Mouse (Mus musculus) naive thymus-derived CD4-positive, alpha-beta T cell, adult 5 months (primary cell): ENCODE measurements around the gene Dnm1. TPM values are rescaled to one million over a fixed set of nuclear protein-coding genes. Genes with fewer than 3 reads are reported as not detected.

Experiments used
- polyA plus RNA-seq: library from polyadenylated mRNA; unstranded; fragments of 100-300 nt; shearing (Covaris generic); gene quantifications from one replicate; pipeline ENCODE4 v1.2.1, GENCODE M21; 2017

Dnm1 gene
- polyA plus RNA-seq = not detected

DNA sequence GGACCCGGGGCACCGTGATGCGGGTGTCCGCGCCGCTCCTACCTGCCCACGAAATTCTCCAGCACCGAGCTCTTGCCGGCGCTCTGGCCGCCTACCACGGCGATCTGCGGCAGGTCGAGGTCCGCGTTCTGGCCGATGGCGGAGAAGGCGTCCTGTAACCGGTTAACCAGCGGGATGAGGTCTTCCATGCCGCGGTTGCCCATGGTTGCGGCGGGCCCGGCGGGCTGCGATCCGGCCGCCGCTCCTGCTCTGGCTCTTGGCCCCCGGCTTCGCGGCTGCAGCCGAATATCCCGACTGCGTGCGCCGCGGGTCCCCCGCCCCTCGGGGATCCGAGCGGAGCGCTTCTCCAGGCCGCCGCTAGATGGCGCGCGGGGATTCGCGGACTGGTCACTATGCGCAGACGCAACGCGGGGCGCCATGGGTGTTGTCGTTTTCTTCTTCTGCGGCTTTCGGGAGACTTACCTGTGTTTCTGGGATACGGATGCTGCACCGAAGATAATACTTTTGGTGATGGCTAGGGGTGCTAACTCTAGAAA, at the start of gene Dnm1:
Gene Dnm1, minus strand, starts transcription at position 332 of the 536 bp plus-strand sequence.

DNA sequence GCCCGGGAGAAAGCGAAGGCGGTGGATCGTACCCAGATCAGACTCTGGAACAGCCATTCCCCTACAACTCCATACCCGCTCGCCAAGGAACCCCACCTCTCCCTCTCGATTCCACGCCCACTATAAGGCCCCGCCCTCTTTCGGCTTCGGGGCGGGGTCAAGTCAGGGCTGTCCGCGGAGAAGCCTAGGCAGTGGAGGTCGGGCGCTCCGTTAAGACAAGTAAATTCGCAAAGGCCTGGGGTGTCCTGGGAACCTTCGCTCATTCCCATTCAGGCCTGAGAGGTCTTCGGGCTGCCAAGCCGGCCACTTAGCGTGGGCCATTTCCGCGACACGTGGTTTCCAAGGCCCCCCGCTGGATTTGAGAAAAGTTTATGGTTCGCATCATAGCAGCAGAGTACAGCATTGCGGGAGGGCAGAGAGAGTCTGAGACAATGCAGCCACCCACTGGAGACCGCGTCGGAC, 42.4 kb upstream of the Dnm1 start, which contains the start of gene Ptges2:
Gene Ptges2, plus strand, starts transcription at position 413 of the 462 bp plus-strand sequence.

DNA sequence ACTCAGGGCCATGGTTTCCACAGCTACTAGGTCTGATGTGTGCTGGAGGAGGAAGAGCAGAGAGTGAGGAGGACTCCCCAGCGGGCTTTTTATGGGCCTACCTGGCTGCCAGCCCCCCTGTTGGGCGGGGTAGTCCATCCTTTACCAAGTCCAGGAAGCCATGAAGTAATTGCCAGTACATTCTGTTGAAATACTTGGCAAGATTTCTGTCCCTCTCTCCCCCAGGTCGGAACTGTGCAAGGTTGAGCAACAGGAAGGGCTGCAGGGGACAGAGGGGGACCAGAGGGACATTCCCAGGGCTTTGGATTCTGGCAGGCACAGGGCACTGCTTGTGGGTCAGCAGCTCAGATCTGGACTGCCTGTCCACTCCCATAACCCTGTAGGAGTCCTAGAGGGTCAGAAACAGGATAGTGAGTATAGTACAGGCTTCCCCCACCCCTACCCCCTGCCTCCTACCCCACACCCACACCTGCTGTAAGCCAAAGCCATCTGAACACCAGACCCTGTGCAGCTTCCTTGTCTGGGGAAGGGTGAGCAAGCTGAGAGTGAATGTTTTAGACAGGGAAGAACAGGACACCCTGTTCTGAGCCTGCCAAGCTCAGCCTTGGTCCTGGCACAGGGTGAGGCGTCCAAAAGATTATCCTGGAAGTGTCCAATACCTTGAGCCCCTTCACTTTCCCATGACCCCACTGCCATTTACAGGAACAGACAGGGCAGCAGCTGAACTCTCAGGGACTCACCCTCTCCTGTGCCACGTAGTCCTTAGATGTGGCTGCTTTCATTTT, 34.8 kb upstream of the Dnm1 start, which contains the start of gene Lcn2:
Gene Lcn2, minus strand, starts transcription at position 547 of the 785 bp plus-strand sequence.

GRCm38 (mm10) chr2:32381775-32382223, 28.7 kb upstream of the Dnm1 start, which contains the start of gene 1110008P14Rik:
TSS of gene 1110008P14Rik (minus strand) at chr2:32381938.

DNA sequence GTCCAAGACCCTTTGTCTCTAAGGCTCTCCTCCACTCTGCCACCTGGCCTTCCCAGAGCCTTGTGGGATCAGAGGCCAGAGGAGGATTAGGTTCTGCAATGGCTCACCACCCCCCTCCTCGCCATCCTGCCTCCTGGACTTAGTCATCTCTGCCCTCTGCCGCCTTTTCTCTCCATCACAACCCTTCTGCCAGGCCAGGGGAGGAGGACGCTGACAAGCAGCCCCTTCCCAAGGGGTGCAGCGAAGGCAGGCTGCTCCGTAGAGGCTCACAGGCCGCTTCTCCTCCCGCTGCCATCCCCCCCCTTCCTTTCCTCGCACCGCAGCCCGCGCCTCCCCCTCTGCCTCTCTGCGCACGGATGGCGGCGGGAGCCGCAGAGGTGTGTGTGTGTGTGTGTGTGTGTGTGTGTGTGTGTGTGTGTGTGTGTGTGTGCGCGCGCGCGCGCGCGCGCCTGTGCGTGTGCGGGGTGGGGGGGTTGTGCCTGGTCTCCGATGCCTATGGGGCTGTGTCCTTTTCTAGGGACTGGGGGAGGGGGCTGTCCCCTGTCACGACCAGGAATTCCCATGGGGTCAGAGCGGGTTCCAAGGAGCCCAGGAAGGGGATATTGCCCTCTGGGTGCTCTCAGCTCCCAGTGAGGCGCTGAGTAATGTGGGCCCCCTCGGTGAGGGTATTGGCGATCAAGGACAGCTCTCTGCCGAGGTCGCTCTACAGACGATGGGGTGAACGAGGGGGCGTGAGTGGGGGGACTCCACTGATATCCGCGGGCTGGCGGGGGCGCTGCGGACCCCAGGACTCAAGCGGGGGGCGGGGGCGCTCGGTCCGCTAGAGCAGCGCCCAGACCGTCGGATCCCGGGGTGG, 759 bp downstream of the Dnm1 start, which contains the start of gene Ciz1:
Gene Ciz1, plus strand, starts transcription at position 177 of the 856 bp plus-strand sequence.

GRCm38 (mm10) chr2:32287923-32288367, 65.2 kb downstream of the Dnm1 start, which contains the start of gene Swi5:
TSS of gene Swi5 (minus strand) at chr2:32288075.

DNA sequence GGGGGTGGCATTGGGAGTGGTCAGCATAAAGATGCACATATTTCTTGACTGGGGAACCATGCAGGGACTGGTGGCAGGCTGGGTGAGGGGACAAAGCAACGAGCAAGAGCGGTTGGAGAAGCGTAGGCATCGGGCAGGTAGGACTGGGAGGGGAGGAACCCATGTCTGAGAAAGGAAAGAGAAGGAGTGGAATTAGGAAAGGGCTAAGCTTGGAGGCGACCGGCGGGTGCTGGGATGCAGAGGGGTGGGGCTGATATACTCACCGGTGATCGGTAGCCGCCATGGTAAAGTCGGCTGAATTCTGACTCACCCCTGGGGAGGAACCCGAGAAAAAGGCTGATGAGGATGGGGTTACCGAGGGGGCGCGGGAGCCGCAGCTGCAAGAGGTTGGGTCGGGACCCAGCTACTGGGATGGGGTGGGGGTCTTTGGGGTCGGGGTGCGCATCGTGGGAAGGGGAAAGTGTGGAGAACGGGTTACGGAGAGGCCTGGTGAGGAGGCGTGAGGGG, 65.8 kb downstream of the Dnm1 start, which contains the start of gene Golga2:
Gene Golga2, plus strand, starts transcription at position 51 of the 507 bp plus-strand sequence.

DNA sequence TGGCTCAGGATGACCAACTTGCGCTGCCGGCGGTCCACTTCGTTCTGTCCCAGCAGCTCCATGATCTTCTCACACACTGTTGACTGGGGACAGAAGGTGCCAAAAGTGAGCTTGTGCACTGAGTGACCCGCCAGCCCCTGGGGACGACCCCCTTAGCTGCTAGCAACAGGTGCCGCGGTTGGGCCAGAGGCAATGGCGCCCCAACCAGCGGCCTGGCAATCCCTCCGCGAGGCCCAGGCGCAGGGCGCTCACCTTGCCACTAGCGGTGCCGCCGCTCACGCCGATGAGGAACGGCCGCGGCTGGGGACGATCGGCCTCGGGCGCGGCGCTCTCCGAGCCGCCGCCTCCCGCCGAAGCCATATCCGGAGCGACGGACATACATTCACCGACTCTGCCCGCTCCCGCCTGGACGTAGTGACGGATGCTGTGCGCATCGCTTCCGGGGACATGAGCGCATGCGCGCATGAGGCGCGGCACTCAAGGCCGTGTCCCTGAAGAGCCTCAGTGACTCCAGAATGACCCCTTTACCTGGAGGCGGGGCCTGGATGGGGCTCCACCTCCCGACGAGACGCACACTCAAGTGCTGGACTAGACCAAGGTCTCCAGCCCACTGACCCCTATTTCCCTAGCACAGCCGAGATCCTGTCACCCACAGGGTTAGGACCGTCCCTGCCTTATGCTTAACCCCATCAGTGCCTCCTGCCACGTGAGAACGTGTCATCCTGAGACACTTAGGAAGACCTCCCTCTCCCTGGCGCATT, 93.3 kb downstream of the Dnm1 start, which contains the start of gene Uck1:
Gene Uck1, minus strand, starts transcription at position 503 of the 761 bp plus-strand sequence.

Other genes starting within 250 kb of the Dnm1 start
- 51.9 TPM for gene Prrc2b, start 202.3 kb downstream of the Dnm1 start, polyA plus RNA-seq
- gene Pomt1, start 116.7 kb downstream of the Dnm1 start, polyA plus RNA-seq = 6.0 TPM
- gene Uck1, start 93.2 kb downstream of the Dnm1 start, polyA plus RNA-seq = 101 TPM
- 32.0 TPM for gene Golga2, start 66.0 kb downstream of the Dnm1 start, polyA plus RNA-seq
- gene Swi5, start 65.3 kb downstream of the Dnm1 start, polyA plus RNA-seq = 137 TPM
- gene Ciz1, start 1.0 kb downstream of the Dnm1 start, polyA plus RNA-seq = 127 TPM
- 32.4 TPM for gene 1110008P14Rik, start 28.6 kb upstream of the Dnm1 start, polyA plus RNA-seq
- not detected for gene Lcn2, start 34.9 kb upstream of the Dnm1 start, polyA plus RNA-seq
- 10.6 TPM for gene Ptges2, start 42.6 kb upstream of the Dnm1 start, polyA plus RNA-seq
- 12.0 TPM for gene Naif1, start 97.1 kb upstream of the Dnm1 start, polyA plus RNA-seq
- 103 TPM for gene Slc25a25, start 98.1 kb upstream of the Dnm1 start, polyA plus RNA-seq
- 153 TPM for gene Fam102a, start 182.0 kb upstream of the Dnm1 start, polyA plus RNA-seq
- gene Dpm2, start 217.5 kb upstream of the Dnm1 start, polyA plus RNA-seq = 76.8 TPM
- not detected for gene Pip5kl1, start 221.5 kb upstream of the Dnm1 start, polyA plus RNA-seq
- gene 9430097D07Rik, start 222.3 kb upstream of the Dnm1 start, polyA plus RNA-seq = not detected
- gene St6galnac4, start 233.8 kb upstream of the Dnm1 start, polyA plus RNA-seq = 15.0 TPM
- gene St6galnac6, start 246.4 kb upstream of the Dnm1 start, polyA plus RNA-seq = 1.1 TPM